Mouse (Mus musculus) ovary, postnatal 10 days (tissue): ENCODE measurements around the gene Atg7.

Experiments
- DNase-seq: peaks from one replicate; pipeline ENCODE4 v3.0.0; 2022; ENCODE audit warnings: low spot score

Gene Atg7

GRCm38 (mm10) chr6:114855644-114856043 is 212.7 kb downstream of the Atg7 start:
- no peak for DNase-seq

GRCm38 (mm10) chr6:114856501-114856900 is 213.6 kb downstream of the Atg7 start:
- DNase-seq, result no peak

GRCm38 (mm10) chr6:114857996-114858721 is 215.3 kb downstream of the Atg7 start:
- no peak for DNase-seq

- no peak for DNase-seq
Measured at GRCm38 (mm10) chr6:114858722-114859053, 215.8 kb downstream of the Atg7 start.

- no peak for DNase-seq
Measured at GRCm38 (mm10) chr6:114860677-114861568, 218.0 kb downstream of the Atg7 start.

- no peak for DNase-seq
Measured at GRCm38 (mm10) chr6:114861591-114861990, 218.7 kb downstream of the Atg7 start.

GRCm38 (mm10) chr6:114862046-114862445 is 219.1 kb downstream of the Atg7 start:
- DNase-seq, result no peak

- no peak for DNase-seq
Measured at GRCm38 (mm10) chr6:114863501-114863900, 220.6 kb downstream of the Atg7 start.

- DNase-seq, result no peak
Measured at GRCm38 (mm10) chr6:114864421-114864820, 221.5 kb downstream of the Atg7 start.

GRCm38 (mm10) chr6:114866078-114866477 is 223.2 kb downstream of the Atg7 start:
- no peak for DNase-seq

- no peak for DNase-seq
Measured at GRCm38 (mm10) chr6:114866619-114867018, 223.7 kb downstream of the Atg7 start.

- no peak for DNase-seq
Measured at GRCm38 (mm10) chr6:114868656-114869055, 225.8 kb downstream of the Atg7 start.

GRCm38 (mm10) chr6:114869501-114870076 is 226.7 kb downstream of the Atg7 start:
- DNase-seq, result no peak

GRCm38 (mm10) chr6:114871010-114871660 is 228.2 kb downstream of the Atg7 start:
- DNase-seq, result no peak

- DNase-seq, result no peak
Measured at GRCm38 (mm10) chr6:114873808-114874137, 230.9 kb downstream of the Atg7 start.

- no peak for DNase-seq
Measured at GRCm38 (mm10) chr6:114874138-114874928, 231.4 kb downstream of the Atg7 start.

GRCm38 (mm10) chr6:114875018-114875558 is 232.2 kb downstream of the Atg7 start:
- DNase-seq, result peak; percentile 96

GRCm38 (mm10) chr6:114876033-114876432 is 233.1 kb downstream of the Atg7 start:
- no peak for DNase-seq

GRCm38 (mm10) chr6:114876546-114876945 is 233.6 kb downstream of the Atg7 start:
- DNase-seq, result no peak

- DNase-seq, result no peak
Measured at GRCm38 (mm10) chr6:114878841-114879520, 236.1 kb downstream of the Atg7 start.

- no peak for DNase-seq
Measured at GRCm38 (mm10) chr6:114880798-114881197, 237.9 kb downstream of the Atg7 start.
